Mouse (Mus musculus): ENCODE results near the gene Slc2a6. TPM values are rescaled to one million over a fixed set of nuclear protein-coding genes. Genes with fewer than 3 reads are reported as not detected.
A peak's percentile ranks its signal among the peaks of the same experiment; 100 is the strongest.

The Slc2a6 gene
- polyA plus RNA-seq (2014; fragmentation: Nextera tagmentation; extraction: Ambion mirVana) = 0.72 and 1.3 TPM in 2 replicates

GRCm38 (mm10) chr2:27027618-27028436 lies at the start of gene Slc2a6:
Gene Slc2a6, minus strand, starts transcription at chr2:27027998.
- WGBS = 4% methylated on average over 38 of the region's 38 CpGs
- H3K9ac ChIP-seq (ENCODE audit: low read length) = peak within 1 kb of the TSS; percentile 34; the same call in 1 of the 2 replicates
- DNase-seq (ENCODE audit: low spot score) (peak; percentile 83), ATAC-seq (ENCODE audit: insufficient number of reproducible peaks, low FRiP score, low TSS enrichment, low read depth) (peak; percentile 91)
- no peaks in the 10 kb centered on the region for H3K27me3 ChIP-seq (ENCODE audit: control insufficient read depth, insufficient read depth, low read length)
- H3K27ac ChIP-seq (replicated peaks; ENCODE audit: low read depth, low read length) = no peak within 1 kb of the TSS
- peak within 1 kb of the TSS; percentile 57 for H3K4me2 ChIP-seq (ENCODE audit: low read depth, severe bottlenecking)
- H3K9me3 ChIP-seq (ENCODE audit: control insufficient read depth, low read length) = no peaks in the 10 kb centered on the region
- H3K4me3 ChIP-seq (ENCODE audit: low read depth, low read length) = peak within 1 kb of the TSS; percentile 22
- no peaks in the 10 kb centered on the region for H3K36me3 ChIP-seq (ENCODE audit: control insufficient read depth, insufficient read depth, low read length)
- H3K4me1 ChIP-seq (ENCODE audit: control insufficient read depth, insufficient read depth, low read length) = 0 out of 2 replicates have a peak, but pooled peaks cover 2% of the 10 kb centered on the region

GRCm38 (mm10) chr2:27075485-27075884 lies 47.7 kb upstream of the Slc2a6 start:
- Histone ChIP-seq H3K4me3 (ENCODE audit: low read depth, low read length) (no peak overlapping the region), H3K9ac (ENCODE audit: low read length) (no peak overlapping the region), H3K36me3 (ENCODE audit: control insufficient read depth, insufficient read depth, low read length) (no peaks in the 10 kb centered on the region), H3K4me2 (ENCODE audit: low read depth, severe bottlenecking) (no peak overlapping the region), H3K27me3 (ENCODE audit: control insufficient read depth, insufficient read depth, low read length) (no peaks in the 10 kb centered on the region), H3K4me1 (ENCODE audit: control insufficient read depth, insufficient read depth, low read length) (peaks cover 56% of the 10 kb centered on the region), H3K9me3 (ENCODE audit: control insufficient read depth, low read length) (no peaks in the 10 kb centered on the region), H3K27ac (replicated peaks; ENCODE audit: low read depth, low read length) (no peak overlapping the region)
- DNase-seq (ENCODE audit: low spot score) (peak; percentile 67), ATAC-seq (ENCODE audit: insufficient number of reproducible peaks, low FRiP score, low TSS enrichment, low read depth) (no peak)
- 57% methylated on average over 3 of the region's 3 CpGs for WGBS

GRCm38 (mm10) chr2:27074804-27075203 lies 47.0 kb upstream of the Slc2a6 start:
- Histone ChIP-seq H3K27ac (replicated peaks; ENCODE audit: low read depth, low read length) (no peak overlapping the region; the same call in 1 of the 2 replicates), H3K27me3 (ENCODE audit: control insufficient read depth, insufficient read depth, low read length) (no peaks in the 10 kb centered on the region), H3K9ac (ENCODE audit: low read length) (no peak overlapping the region), H3K36me3 (ENCODE audit: control insufficient read depth, insufficient read depth, low read length) (no peaks in the 10 kb centered on the region), H3K4me2 (ENCODE audit: low read depth, severe bottlenecking) (no peak overlapping the region), H3K9me3 (ENCODE audit: control insufficient read depth, low read length) (no peaks in the 10 kb centered on the region), H3K4me3 (ENCODE audit: low read depth, low read length) (no peak overlapping the region), H3K4me1 (ENCODE audit: control insufficient read depth, insufficient read depth, low read length) (peaks cover 50% of the 10 kb centered on the region)
- DNase-seq (ENCODE audit: low spot score) (no peak), ATAC-seq (ENCODE audit: insufficient number of reproducible peaks, low FRiP score, low TSS enrichment, low read depth) (no peak)
- WGBS = 78% methylated on average over 4 of the region's 4 CpGs

GRCm38 (mm10) chr2:27073407-27073806 lies 45.6 kb upstream of the Slc2a6 start:
- ATAC-seq (ENCODE audit: insufficient number of reproducible peaks, low FRiP score, low TSS enrichment, low read depth) (no peak), DNase-seq (ENCODE audit: low spot score) (no peak)
- H3K9me3 ChIP-seq (ENCODE audit: control insufficient read depth, low read length) = no peaks in the 10 kb centered on the region
- peaks cover 36% of the 10 kb centered on the region for H3K4me1 ChIP-seq (ENCODE audit: control insufficient read depth, insufficient read depth, low read length)
- no peak overlapping the region for H3K4me2 ChIP-seq (ENCODE audit: low read depth, severe bottlenecking)
- H3K4me3 ChIP-seq (ENCODE audit: low read depth, low read length) = no peak overlapping the region
- 77% methylated on average over 4 of the region's 4 CpGs for WGBS
- H3K36me3 ChIP-seq (ENCODE audit: control insufficient read depth, insufficient read depth, low read length) = no peaks in the 10 kb centered on the region
- peak overlapping the region; percentile 56 for H3K27ac ChIP-seq (replicated peaks; ENCODE audit: low read depth, low read length)
- no peak overlapping the region for H3K9ac ChIP-seq (ENCODE audit: low read length)
- no peaks in the 10 kb centered on the region for H3K27me3 ChIP-seq (ENCODE audit: control insufficient read depth, insufficient read depth, low read length)

GRCm38 (mm10) chr2:27071978-27072377 lies 44.2 kb upstream of the Slc2a6 start, which contains the start of gene Mymk:
Gene Mymk, minus strand, starts transcription at chr2:27072179.
- H3K4me1 ChIP-seq (ENCODE audit: control insufficient read depth, insufficient read depth, low read length) = peaks cover 28% of the 10 kb centered on the region
- no peak within 1 kb of the TSS for H3K4me2 ChIP-seq (ENCODE audit: low read depth, severe bottlenecking)
- no peaks in the 10 kb centered on the region for H3K9me3 ChIP-seq (ENCODE audit: control insufficient read depth, low read length)
- no peak for ATAC-seq (ENCODE audit: insufficient number of reproducible peaks, low FRiP score, low TSS enrichment, low read depth)
- H3K36me3 ChIP-seq (ENCODE audit: control insufficient read depth, insufficient read depth, low read length) = no peaks in the 10 kb centered on the region
- H3K27me3 ChIP-seq (ENCODE audit: control insufficient read depth, insufficient read depth, low read length) = no peaks in the 10 kb centered on the region
- no peak within 1 kb of the TSS for H3K9ac ChIP-seq (ENCODE audit: low read length)
- no peak for DNase-seq (ENCODE audit: low spot score)
- H3K4me3 ChIP-seq (ENCODE audit: low read depth, low read length) = no peak within 1 kb of the TSS
- peak within 1 kb of the TSS; percentile 56 for H3K27ac ChIP-seq (replicated peaks; ENCODE audit: low read depth, low read length)
- 97% methylated on average over 2 of the region's 2 CpGs for WGBS

GRCm38 (mm10) chr2:27071137-27071536 lies 43.3 kb upstream of the Slc2a6 start:
- no peak for DNase-seq (ENCODE audit: low spot score)
- H3K4me1 ChIP-seq (ENCODE audit: control insufficient read depth, insufficient read depth, low read length) = peaks cover 28% of the 10 kb centered on the region
- no peaks in the 10 kb centered on the region for H3K36me3 ChIP-seq (ENCODE audit: control insufficient read depth, insufficient read depth, low read length)
- H3K27ac ChIP-seq (replicated peaks; ENCODE audit: low read depth, low read length) = 0 out of 2 replicates have a peak overlapping the region, but pooled peaks have one; percentile 30
- H3K4me2 ChIP-seq (ENCODE audit: low read depth, severe bottlenecking) = no peak overlapping the region
- H3K27me3 ChIP-seq (ENCODE audit: control insufficient read depth, insufficient read depth, low read length) = no peaks in the 10 kb centered on the region
- ATAC-seq (ENCODE audit: insufficient number of reproducible peaks, low FRiP score, low TSS enrichment, low read depth) = no peak
- H3K4me3 ChIP-seq (ENCODE audit: low read depth, low read length) = no peak overlapping the region
- WGBS = 62% methylated on average over 4 of the region's 4 CpGs
- no peak overlapping the region for H3K9ac ChIP-seq (ENCODE audit: low read length)
- no peaks in the 10 kb centered on the region for H3K9me3 ChIP-seq (ENCODE audit: control insufficient read depth, low read length)

GRCm38 (mm10) chr2:27070247-27070813 lies 42.5 kb upstream of the Slc2a6 start:
- Histone ChIP-seq H3K27ac (replicated peaks; ENCODE audit: low read depth, low read length) (no peak overlapping the region), H3K4me2 (ENCODE audit: low read depth, severe bottlenecking) (no peak overlapping the region), H3K4me3 (ENCODE audit: low read depth, low read length) (no peak overlapping the region), H3K9ac (ENCODE audit: low read length) (no peak overlapping the region), H3K4me1 (ENCODE audit: control insufficient read depth, insufficient read depth, low read length) (peaks cover 21% of the 10 kb centered on the region), H3K27me3 (ENCODE audit: control insufficient read depth, insufficient read depth, low read length) (no peaks in the 10 kb centered on the region), H3K9me3 (ENCODE audit: control insufficient read depth, low read length) (no peaks in the 10 kb centered on the region), H3K36me3 (ENCODE audit: control insufficient read depth, insufficient read depth, low read length) (no peaks in the 10 kb centered on the region)
- DNase-seq (ENCODE audit: low spot score) (no peak), ATAC-seq (ENCODE audit: insufficient number of reproducible peaks, low FRiP score, low TSS enrichment, low read depth) (no peak)
- WGBS = 80% methylated on average over 2 of the region's 2 CpGs

- Histone ChIP-seq H3K27ac (replicated peaks; ENCODE audit: low read depth, low read length) (no peak overlapping the region), H3K4me2 (ENCODE audit: low read depth, severe bottlenecking) (no peak overlapping the region), H3K4me3 (ENCODE audit: low read depth, low read length) (no peak overlapping the region), H3K9me3 (ENCODE audit: control insufficient read depth, low read length) (no peaks in the 10 kb centered on the region), H3K4me1 (ENCODE audit: control insufficient read depth, insufficient read depth, low read length) (peaks cover 21% of the 10 kb centered on the region), H3K27me3 (ENCODE audit: control insufficient read depth, insufficient read depth, low read length) (no peaks in the 10 kb centered on the region), H3K36me3 (ENCODE audit: control insufficient read depth, insufficient read depth, low read length) (no peaks in the 10 kb centered on the region), H3K9ac (ENCODE audit: low read length) (no peak overlapping the region)
- DNase-seq (ENCODE audit: low spot score) (no peak), ATAC-seq (ENCODE audit: insufficient number of reproducible peaks, low FRiP score, low TSS enrichment, low read depth) (no peak)
- WGBS = 62% methylated on average over 3 of the region's 3 CpGs
These were observed 41.8 kb upstream of the Slc2a6 start for GRCm38 (mm10) chr2:27069646-27070045.
